Mouse (Mus musculus): ENCODE measurements around the gene Armc8.

The Armc8 gene

GRCm38 (mm10) chr9:99459730-99460129 is 109.0 kb downstream of the Armc8 start:
- in situ Hi-C loops (cut with MboI; ENCODE audit: low pct_unique_long_range_greater_than_20kb in 1 of 2, low sequenced_read_pairs in 2 of 2, unreplicated experiment in 1 of 2) = loop anchor here (10.0 to 25.0 kb wide), 2 partner anchors 105 to 203 kb away; partner anchors contain the start of gene Esyt3 (in 1 of the 2)

- in situ Hi-C loops (cut with MboI; ENCODE audit: low pct_unique_long_range_greater_than_20kb in 1 of 2, low sequenced_read_pairs in 2 of 2, unreplicated experiment in 1 of 2) = loop anchor here (10.0 to 25.0 kb wide), 2 partner anchors 104 to 204 kb away; partner anchors contain the start of gene Esyt3 (in 1 of the 2)
These were observed 110.0 kb downstream of the Armc8 start for GRCm38 (mm10) chr9:99458529-99459208.

- in situ Hi-C loops (cut with MboI; ENCODE audit: low pct_unique_long_range_greater_than_20kb in 1 of 2, low sequenced_read_pairs in 2 of 2, unreplicated experiment in 1 of 2) = loop anchor here (10.0 to 25.0 kb wide), 2 partner anchors 99 to 208 kb away; partner anchors contain the start of gene Esyt3 (in 1 of the 2)
These were observed 114.5 kb downstream of the Armc8 start for GRCm38 (mm10) chr9:99454211-99454610.

- in situ Hi-C loops (cut with MboI; ENCODE audit: low pct_unique_long_range_greater_than_20kb in 1 of 2, low sequenced_read_pairs in 2 of 2, unreplicated experiment in 1 of 2) = loop anchor here (10.0 to 25.0 kb wide), 2 partner anchors 96 to 211 kb away; partner anchors contain the start of gene Esyt3 (in 1 of the 2)
These were observed 117.5 kb downstream of the Armc8 start, which contains the start of gene Nme9 for GRCm38 (mm10) chr9:99451161-99451560. Gene Nme9 (plus strand): TSS chr9:99451475.

- in situ Hi-C loops (cut with MboI; ENCODE audit: low pct_unique_long_range_greater_than_20kb in 1 of 2, low sequenced_read_pairs in 2 of 2, unreplicated experiment in 1 of 2) = loop anchor here (10.0 to 25.0 kb wide), 2 partner anchors 95 to 212 kb away; partner anchors contain the start of gene Esyt3 (in 1 of the 2)
These were observed 118.6 kb downstream of the Armc8 start for GRCm38 (mm10) chr9:99449886-99450647.

GRCm38 (mm10) chr9:99447323-99447722 is 121.4 kb downstream of the Armc8 start:
- in situ Hi-C loops (cut with MboI; ENCODE audit: low pct_unique_long_range_greater_than_20kb in 1 of 2, low sequenced_read_pairs in 2 of 2, unreplicated experiment in 1 of 2) = no loop called here

GRCm38 (mm10) chr9:99446259-99446658 is 122.4 kb downstream of the Armc8 start:
- in situ Hi-C loops (cut with MboI; ENCODE audit: low pct_unique_long_range_greater_than_20kb in 1 of 2, low sequenced_read_pairs in 2 of 2, unreplicated experiment in 1 of 2) = no loop called here

- in situ Hi-C loops (cut with MboI; ENCODE audit: low pct_unique_long_range_greater_than_20kb in 1 of 2, low sequenced_read_pairs in 2 of 2, unreplicated experiment in 1 of 2) = no loop called here
These were observed 124.0 kb downstream of the Armc8 start for GRCm38 (mm10) chr9:99444590-99445178.

- in situ Hi-C loops (cut with MboI; ENCODE audit: low pct_unique_long_range_greater_than_20kb in 1 of 2, low sequenced_read_pairs in 2 of 2, unreplicated experiment in 1 of 2) = no loop called here
These were observed 126.9 kb downstream of the Armc8 start for GRCm38 (mm10) chr9:99441647-99442433.

- in situ Hi-C loops (cut with MboI; ENCODE audit: low pct_unique_long_range_greater_than_20kb in 1 of 2, low sequenced_read_pairs in 2 of 2, unreplicated experiment in 1 of 2) = no loop called here
These were observed 127.8 kb downstream of the Armc8 start for GRCm38 (mm10) chr9:99440941-99441340.

GRCm38 (mm10) chr9:99439064-99439463 is 129.6 kb downstream of the Armc8 start:
- in situ Hi-C loops (cut with MboI; ENCODE audit: low pct_unique_long_range_greater_than_20kb in 1 of 2, low sequenced_read_pairs in 2 of 2, unreplicated experiment in 1 of 2) = no loop called here

GRCm38 (mm10) chr9:99437781-99438565 is 130.7 kb downstream of the Armc8 start:
- in situ Hi-C loops (cut with MboI; ENCODE audit: low pct_unique_long_range_greater_than_20kb in 1 of 2, low sequenced_read_pairs in 2 of 2, unreplicated experiment in 1 of 2) = no loop called here

GRCm38 (mm10) chr9:99437031-99437764 is 131.5 kb downstream of the Armc8 start, which contains the start of gene Mras:
Gene Mras (minus strand): TSS chr9:99437381.
- in situ Hi-C loops (cut with MboI; ENCODE audit: low pct_unique_long_range_greater_than_20kb in 1 of 2, low sequenced_read_pairs in 2 of 2, unreplicated experiment in 1 of 2) = no loop called here

GRCm38 (mm10) chr9:99436182-99437030 is 132.3 kb downstream of the Armc8 start:
- in situ Hi-C loops (cut with MboI; ENCODE audit: low pct_unique_long_range_greater_than_20kb in 1 of 2, low sequenced_read_pairs in 2 of 2, unreplicated experiment in 1 of 2) = no loop called here

GRCm38 (mm10) chr9:99435619-99436181 is 133.0 kb downstream of the Armc8 start:
- in situ Hi-C loops (cut with MboI; ENCODE audit: low pct_unique_long_range_greater_than_20kb in 1 of 2, low sequenced_read_pairs in 2 of 2, unreplicated experiment in 1 of 2) = no loop called here
